Mouse (Mus musculus): Measurements from ENCODE around the gene Tesk2. TPM values are rescaled to one million over a fixed set of nuclear protein-coding genes. Genes with fewer than 3 reads are reported as not detected.

Tesk2 gene
- polyA plus RNA-seq, 1 experiment from 2014 or later: 7.7 TPM

DNA sequence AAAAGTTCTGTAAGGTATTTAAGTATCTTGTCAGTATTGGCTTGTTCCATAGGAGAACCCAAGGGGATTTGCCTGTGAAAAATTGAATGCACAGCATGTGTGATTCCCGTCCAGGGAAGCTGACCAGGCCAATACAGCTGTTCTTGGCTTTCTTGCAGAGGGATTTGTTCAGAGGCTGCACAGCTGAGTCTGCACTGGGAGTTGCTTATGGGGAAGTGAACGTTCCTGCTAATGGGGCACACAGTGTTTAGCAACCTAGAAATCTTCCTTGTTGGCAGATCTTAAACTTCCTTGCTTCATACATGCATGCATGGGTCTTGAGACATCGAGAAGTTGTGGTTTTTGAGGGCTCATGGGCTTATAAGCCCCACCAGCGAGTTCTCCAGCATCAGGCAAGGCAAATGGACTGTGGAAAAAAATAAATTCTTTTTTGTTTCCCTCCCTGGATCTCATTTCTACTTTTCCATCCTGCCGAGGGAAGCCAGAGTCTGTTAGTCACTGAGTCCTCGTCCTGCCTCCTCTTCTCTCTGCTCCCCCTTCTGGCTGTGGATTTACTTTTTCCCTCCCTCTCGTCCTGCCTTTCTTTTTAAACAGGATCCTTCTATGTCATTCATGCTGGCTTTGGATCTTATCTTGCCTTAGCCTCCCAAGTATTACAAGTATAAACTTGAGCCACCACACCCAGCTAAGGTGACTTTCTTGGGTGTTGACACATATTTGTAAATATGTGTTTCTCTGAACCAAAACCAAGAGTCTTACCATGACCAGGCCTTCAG, 67.4 kb downstream of the Tesk2 start:
- no peak overlapping the region for H3K27ac ChIP-seq (ENCODE audit: low read depth, low read length)
- no peak overlapping the region for H3K4me3 ChIP-seq (ENCODE audit: low read depth, low read length)
- ATAC-seq (ENCODE audit: low FRiP score) (no peak), DNase-seq (ENCODE audit: low spot score) (no peak)
- no peaks in the 10 kb centered on the region for H3K27me3 ChIP-seq (ENCODE audit: control insufficient read depth, insufficient read depth, low read length)
- H3K9me3 ChIP-seq (ENCODE audit: control insufficient read depth, low read length): no peaks in the 10 kb centered on the region
- H3K4me2 ChIP-seq (replicated peaks; ENCODE audit: low read depth, low read length): no peak overlapping the region
- 44% methylated on average over 7 of the region's 7 CpGs for WGBS
- H3K4me1 ChIP-seq (replicated peaks; ENCODE audit: control insufficient read depth, insufficient read depth, low read length): no peaks in the 10 kb centered on the region
- no peaks in the 10 kb centered on the region for H3K36me3 ChIP-seq (ENCODE audit: control insufficient read depth, insufficient read depth, low read length)
- H3K9ac ChIP-seq (ENCODE audit: low read depth, low read length): no peak overlapping the region

DNA sequence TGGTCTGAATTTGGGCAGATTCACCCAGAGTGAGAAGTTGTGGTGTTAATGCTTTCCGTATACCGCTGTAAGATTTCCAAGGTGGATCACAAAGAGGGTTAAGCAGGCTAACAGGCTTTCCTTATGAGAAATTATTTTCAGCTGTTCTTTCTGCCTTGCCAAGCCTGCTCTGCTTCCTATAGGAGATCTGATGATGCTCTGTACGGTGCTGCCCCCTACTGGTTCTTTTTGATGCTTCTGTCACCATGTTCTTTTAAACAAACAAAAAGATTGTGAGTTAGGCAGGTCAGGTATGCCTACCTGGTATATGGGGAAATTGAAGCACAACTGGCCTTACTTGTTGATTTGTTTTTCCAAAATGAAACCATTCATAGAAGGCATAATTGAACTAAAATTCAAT, 68.2 kb downstream of the Tesk2 start:
- WGBS: 6% methylated on average over 3 of the region's 3 CpGs
- Histone ChIP-seq H3K9ac (ENCODE audit: low read depth, low read length) (no peak overlapping the region), H3K36me3 (ENCODE audit: control insufficient read depth, insufficient read depth, low read length) (no peaks in the 10 kb centered on the region), H3K4me3 (ENCODE audit: low read depth, low read length) (no peak overlapping the region), H3K9me3 (ENCODE audit: control insufficient read depth, low read length) (no peaks in the 10 kb centered on the region), H3K4me1 (replicated peaks; ENCODE audit: control insufficient read depth, insufficient read depth, low read length) (no peaks in the 10 kb centered on the region), H3K27ac (ENCODE audit: low read depth, low read length) (no peak overlapping the region), H3K4me2 (replicated peaks; ENCODE audit: low read depth, low read length) (no peak overlapping the region), H3K27me3 (ENCODE audit: control insufficient read depth, insufficient read depth, low read length) (no peaks in the 10 kb centered on the region)
- no peak for ATAC-seq (ENCODE audit: low FRiP score)
- peak; percentile 90 for DNase-seq (ENCODE audit: low spot score)

DNA sequence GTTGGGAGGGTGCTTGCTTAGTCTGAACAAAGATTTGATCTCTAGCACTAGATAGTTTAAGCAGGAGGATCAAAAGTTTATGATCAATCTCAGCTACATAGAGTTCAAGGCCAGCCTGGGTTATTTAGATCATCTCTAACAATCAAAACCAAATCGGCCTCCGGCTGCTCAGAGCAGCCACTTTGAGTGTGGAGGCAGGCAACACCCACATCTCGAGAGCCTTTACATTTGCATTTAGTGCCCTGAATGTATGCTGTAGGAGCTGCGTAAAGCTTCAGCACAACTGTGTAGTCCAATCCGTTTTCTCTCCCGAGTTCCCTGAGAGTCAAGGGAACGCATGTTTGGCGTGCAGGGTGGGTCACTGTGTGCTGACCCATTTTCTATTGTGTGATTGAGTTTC, 71.7 kb downstream of the Tesk2 start:
- 89% methylated on average over 8 of the region's 8 CpGs for WGBS
- DNase-seq (ENCODE audit: low spot score) (no peak), ATAC-seq (ENCODE audit: low FRiP score) (no peak)
- no peaks in the 10 kb centered on the region for H3K9me3 ChIP-seq (ENCODE audit: control insufficient read depth, low read length)
- H3K27ac ChIP-seq (ENCODE audit: low read depth, low read length): no peak overlapping the region
- H3K27me3 ChIP-seq (ENCODE audit: control insufficient read depth, insufficient read depth, low read length): no peaks in the 10 kb centered on the region
- H3K4me3 ChIP-seq (ENCODE audit: low read depth, low read length): no peak overlapping the region
- H3K4me2 ChIP-seq (replicated peaks; ENCODE audit: low read depth, low read length): no peak overlapping the region
- H3K4me1 ChIP-seq (replicated peaks; ENCODE audit: control insufficient read depth, insufficient read depth, low read length): no peaks in the 10 kb centered on the region
- no peak overlapping the region for H3K9ac ChIP-seq (ENCODE audit: low read depth, low read length)
- H3K36me3 ChIP-seq (ENCODE audit: control insufficient read depth, insufficient read depth, low read length): no peaks in the 10 kb centered on the region

DNA sequence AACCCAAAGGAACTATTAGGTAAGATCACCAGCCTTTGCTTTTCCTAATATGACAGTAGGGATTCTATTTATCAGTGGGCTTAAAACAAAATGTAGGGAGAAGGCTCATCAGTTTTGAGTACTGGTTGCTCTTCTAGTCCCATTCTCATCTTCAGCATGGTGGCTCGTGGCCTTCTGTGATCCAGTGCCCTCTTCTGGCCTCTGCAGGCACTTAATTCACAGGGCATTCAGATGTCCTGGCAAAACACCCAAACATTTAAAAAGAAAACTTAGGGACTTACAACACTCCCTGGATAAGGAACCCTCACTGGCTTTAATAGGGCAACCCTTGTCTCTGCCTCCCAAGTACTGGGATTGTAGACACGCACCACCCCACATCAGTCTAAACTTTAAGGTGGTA, 73.5 kb downstream of the Tesk2 start:
- Histone ChIP-seq H3K4me2 (replicated peaks; ENCODE audit: low read depth, low read length) (no peak overlapping the region), H3K4me3 (ENCODE audit: low read depth, low read length) (no peak overlapping the region), H3K9ac (ENCODE audit: low read depth, low read length) (no peak overlapping the region), H3K36me3 (ENCODE audit: control insufficient read depth, insufficient read depth, low read length) (no peaks in the 10 kb centered on the region), H3K9me3 (ENCODE audit: control insufficient read depth, low read length) (no peaks in the 10 kb centered on the region), H3K27me3 (ENCODE audit: control insufficient read depth, insufficient read depth, low read length) (no peaks in the 10 kb centered on the region), H3K27ac (ENCODE audit: low read depth, low read length) (no peak overlapping the region), H3K4me1 (replicated peaks; ENCODE audit: control insufficient read depth, insufficient read depth, low read length) (no peaks in the 10 kb centered on the region)
- DNase-seq (ENCODE audit: low spot score) (no peak), ATAC-seq (ENCODE audit: low FRiP score) (no peak)
- 83% methylated on average over 2 of the region's 2 CpGs for WGBS

DNA sequence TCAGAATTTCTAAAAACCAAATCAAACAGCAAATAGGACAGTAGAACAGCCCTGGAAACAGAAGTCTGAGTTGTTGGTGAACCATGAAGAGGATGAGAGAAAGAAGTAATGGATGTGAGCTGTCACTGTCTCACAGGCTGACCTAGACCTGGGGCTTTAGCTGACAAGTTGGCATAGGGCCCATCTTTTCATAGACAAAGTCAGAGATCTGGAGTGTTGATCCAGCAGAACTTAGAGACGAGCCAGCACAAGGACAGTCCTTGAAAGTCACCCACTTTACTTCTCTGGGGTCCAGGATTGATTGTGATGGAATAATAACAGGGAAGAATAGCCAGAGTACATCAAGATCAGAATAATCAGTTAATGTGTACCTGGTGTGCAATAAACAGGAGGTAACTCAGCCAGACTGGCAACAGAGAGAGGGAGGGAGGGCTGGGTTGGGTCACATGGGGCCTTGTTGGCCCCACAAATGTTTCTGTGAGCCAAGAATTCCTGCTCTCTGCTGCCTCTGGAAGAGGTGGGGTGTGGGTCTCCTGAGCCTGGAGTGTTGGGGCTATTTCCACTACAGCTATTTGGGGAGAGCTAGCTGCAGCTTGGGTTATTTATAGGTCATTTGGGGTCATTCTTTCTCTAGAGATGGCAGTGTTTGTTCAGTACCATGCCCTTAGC, 75.8 kb downstream of the Tesk2 start:
- WGBS: 73% methylated on average over 1 of the region's 1 CpGs
- H3K4me2 ChIP-seq (replicated peaks; ENCODE audit: low read depth, low read length): no peak overlapping the region
- no peak overlapping the region for H3K27ac ChIP-seq (ENCODE audit: low read depth, low read length)
- H3K4me1 ChIP-seq (replicated peaks; ENCODE audit: control insufficient read depth, insufficient read depth, low read length): no peaks in the 10 kb centered on the region
- H3K36me3 ChIP-seq (ENCODE audit: control insufficient read depth, insufficient read depth, low read length): no peaks in the 10 kb centered on the region
- DNase-seq (ENCODE audit: low spot score) (no peak), ATAC-seq (ENCODE audit: low FRiP score) (no peak)
- no peak overlapping the region for H3K4me3 ChIP-seq (ENCODE audit: low read depth, low read length)
- H3K9me3 ChIP-seq (ENCODE audit: control insufficient read depth, low read length): no peaks in the 10 kb centered on the region
- no peak overlapping the region for H3K9ac ChIP-seq (ENCODE audit: low read depth, low read length)
- H3K27me3 ChIP-seq (ENCODE audit: control insufficient read depth, insufficient read depth, low read length): no peaks in the 10 kb centered on the region

DNA sequence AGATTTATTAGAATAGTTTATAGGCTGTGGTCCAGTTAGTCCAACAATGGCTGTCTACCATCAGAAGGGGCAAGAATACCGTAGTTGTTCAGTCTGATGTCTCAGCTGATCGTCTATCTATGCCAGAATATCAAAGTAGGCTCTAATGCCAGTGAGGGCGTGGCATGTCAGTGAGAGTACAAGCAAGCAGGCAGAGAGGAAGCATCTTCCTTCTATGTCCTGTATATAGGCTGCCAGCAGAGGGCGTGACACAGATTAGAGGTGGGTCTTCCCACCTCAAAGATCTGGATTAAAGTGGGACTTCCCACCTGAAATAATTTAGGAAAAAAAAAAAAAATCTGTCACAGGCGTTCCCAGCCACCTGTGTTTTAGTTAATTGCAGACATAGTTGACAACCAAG, 79.2 kb downstream of the Tesk2 start:
- Histone ChIP-seq H3K36me3 (ENCODE audit: control insufficient read depth, insufficient read depth, low read length) (0 out of 2 replicates have a peak, but pooled peaks cover 4% of the 10 kb centered on the region), H3K4me1 (replicated peaks; ENCODE audit: control insufficient read depth, insufficient read depth, low read length) (no peaks in the 10 kb centered on the region)

DNA sequence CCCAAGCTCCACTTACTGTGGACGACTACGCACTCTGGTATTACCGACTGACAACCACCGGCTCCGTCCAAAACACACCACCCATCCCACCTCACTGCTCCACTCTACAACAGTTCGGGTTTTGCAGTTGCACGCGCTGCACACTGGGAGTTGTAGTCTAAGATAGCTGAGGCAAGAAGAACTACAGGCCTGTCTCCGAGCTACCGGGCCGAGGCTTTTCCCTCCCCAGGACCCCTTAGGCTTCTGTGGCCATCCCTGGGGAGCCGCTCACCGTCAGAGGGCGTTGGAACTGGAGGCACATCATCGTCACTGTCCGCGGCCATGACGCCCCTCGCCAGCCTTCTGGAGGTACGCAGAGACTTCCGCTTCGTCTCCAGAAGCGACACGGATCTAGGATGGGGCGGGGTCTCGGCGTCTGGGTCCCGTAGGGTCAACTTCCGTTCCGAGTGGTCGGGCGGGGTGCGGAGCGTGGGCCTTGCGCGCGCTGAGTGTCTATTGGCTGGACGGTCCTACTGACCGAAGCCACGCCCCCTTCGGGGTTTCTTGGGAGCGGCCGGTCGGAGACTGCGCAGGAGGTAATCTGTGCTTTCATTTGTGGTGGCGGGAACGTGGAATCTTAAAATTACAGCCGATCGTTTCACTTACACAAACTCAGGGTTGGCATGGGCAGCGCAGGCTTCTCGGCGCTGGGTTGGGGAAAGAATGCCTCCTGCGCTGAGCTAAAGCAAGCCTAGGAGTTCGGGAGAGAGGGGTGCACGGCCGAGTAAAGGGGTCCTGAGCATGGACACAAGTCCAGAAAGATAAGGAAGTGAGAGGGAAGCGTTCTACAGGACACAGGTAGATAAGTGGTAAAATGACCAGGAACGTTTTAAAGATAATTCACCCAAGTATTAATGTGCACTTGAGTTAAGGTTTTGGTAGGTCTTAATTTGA, 86.7 kb downstream of the Tesk2 start, which contains the start of the genes Toe1 and Mutyh:
Toe1 (minus strand) TSS at position 444 of the 933 bp plus-strand sequence.
Mutyh (plus strand) TSS at position 527 of the 933 bp plus-strand sequence.
- Histone ChIP-seq H3K4me3 (ENCODE audit: low read depth, low read length) (peak within 1 kb of the TSS; percentile 74), H3K27me3 (ENCODE audit: control insufficient read depth, insufficient read depth, low read length) (no peaks in the 10 kb centered on the region), H3K9ac (ENCODE audit: low read depth, low read length) (peak within 1 kb of the TSS; percentile 80), H3K4me1 (replicated peaks; ENCODE audit: control insufficient read depth, insufficient read depth, low read length) (no peaks in the 10 kb centered on the region; the same call in 1 of the 2 replicates), H3K27ac (ENCODE audit: low read depth, low read length) (peak within 1 kb of the TSS; percentile 78), H3K36me3 (ENCODE audit: control insufficient read depth, insufficient read depth, low read length) (0 out of 2 replicates have a peak, but pooled peaks cover 4% of the 10 kb centered on the region), H3K4me2 (replicated peaks; ENCODE audit: low read depth, low read length) (peak within 1 kb of the TSS; percentile 68), H3K9me3 (ENCODE audit: control insufficient read depth, low read length) (no peaks in the 10 kb centered on the region)
- under 1% methylated on average over 58 of the region's 58 CpGs for WGBS
- DNase-seq (ENCODE audit: low spot score) (peak; percentile 99), ATAC-seq (ENCODE audit: low FRiP score) (peak; percentile 98)

More for the DNA sequence above, 79.2 kb downstream of the Tesk2 start:
- Histone ChIP-seq H3K4me2 (replicated peaks; ENCODE audit: low read depth, low read length) (no peak overlapping the region), H3K27ac (ENCODE audit: low read depth, low read length) (no peak overlapping the region), H3K4me3 (ENCODE audit: low read depth, low read length) (no peak overlapping the region), H3K9me3 (ENCODE audit: control insufficient read depth, low read length) (no peaks in the 10 kb centered on the region), H3K27me3 (ENCODE audit: control insufficient read depth, insufficient read depth, low read length) (no peaks in the 10 kb centered on the region), H3K9ac (ENCODE audit: low read depth, low read length) (no peak overlapping the region)
- 43% methylated on average over 5 of the region's 5 CpGs for WGBS
- DNase-seq (ENCODE audit: low spot score) (peak; percentile 51), ATAC-seq (ENCODE audit: low FRiP score) (no peak)

DNA sequence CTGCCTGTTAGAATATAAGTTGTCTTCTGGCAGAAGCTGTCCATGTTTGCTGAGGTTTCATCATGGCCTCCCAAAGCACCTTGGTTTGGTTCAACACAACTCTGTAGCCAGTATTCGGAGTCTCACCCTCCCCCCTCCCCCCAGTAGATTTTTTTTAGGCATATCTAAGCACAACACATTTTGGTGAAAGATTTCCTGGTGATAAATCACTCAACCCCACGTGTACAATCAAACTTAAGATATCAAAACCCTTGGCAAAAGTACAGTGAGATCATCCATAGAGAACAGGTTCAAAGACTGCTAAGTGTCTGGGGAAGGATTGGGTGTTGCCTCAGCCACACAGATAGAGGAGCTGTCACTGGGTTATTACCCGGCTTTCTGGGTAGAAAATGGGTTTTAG, 90.3 kb downstream of the Tesk2 start:
- WGBS: 78% methylated on average over 3 of the region's 3 CpGs
- H3K36me3 ChIP-seq (ENCODE audit: control insufficient read depth, insufficient read depth, low read length): no peaks in the 10 kb centered on the region
- no peaks in the 10 kb centered on the region for H3K27me3 ChIP-seq (ENCODE audit: control insufficient read depth, insufficient read depth, low read length)
- no peaks in the 10 kb centered on the region; the same call in 1 of the 2 replicates for H3K4me1 ChIP-seq (replicated peaks; ENCODE audit: control insufficient read depth, insufficient read depth, low read length)
- no peaks in the 10 kb centered on the region for H3K9me3 ChIP-seq (ENCODE audit: control insufficient read depth, low read length)
- ATAC-seq (ENCODE audit: low FRiP score): no peak
- H3K4me2 ChIP-seq (replicated peaks; ENCODE audit: low read depth, low read length): no peak overlapping the region
- H3K4me3 ChIP-seq (ENCODE audit: low read depth, low read length): no peak overlapping the region
- DNase-seq (ENCODE audit: low spot score): no peak
- H3K27ac ChIP-seq (ENCODE audit: low read depth, low read length): no peak overlapping the region
- no peak overlapping the region for H3K9ac ChIP-seq (ENCODE audit: low read depth, low read length)
